Mouse (Mus musculus) lung, postnatal 14 days (tissue): ENCODE results near the gene Adamtsl1.
A peak's percentile ranks its signal among the peaks of the same experiment; 100 is the strongest.

Experiments used
- DNase-seq: peaks from one replicate; pipeline ENCODE4 v3.0.0; 2021

Adamtsl1 gene

DNA sequence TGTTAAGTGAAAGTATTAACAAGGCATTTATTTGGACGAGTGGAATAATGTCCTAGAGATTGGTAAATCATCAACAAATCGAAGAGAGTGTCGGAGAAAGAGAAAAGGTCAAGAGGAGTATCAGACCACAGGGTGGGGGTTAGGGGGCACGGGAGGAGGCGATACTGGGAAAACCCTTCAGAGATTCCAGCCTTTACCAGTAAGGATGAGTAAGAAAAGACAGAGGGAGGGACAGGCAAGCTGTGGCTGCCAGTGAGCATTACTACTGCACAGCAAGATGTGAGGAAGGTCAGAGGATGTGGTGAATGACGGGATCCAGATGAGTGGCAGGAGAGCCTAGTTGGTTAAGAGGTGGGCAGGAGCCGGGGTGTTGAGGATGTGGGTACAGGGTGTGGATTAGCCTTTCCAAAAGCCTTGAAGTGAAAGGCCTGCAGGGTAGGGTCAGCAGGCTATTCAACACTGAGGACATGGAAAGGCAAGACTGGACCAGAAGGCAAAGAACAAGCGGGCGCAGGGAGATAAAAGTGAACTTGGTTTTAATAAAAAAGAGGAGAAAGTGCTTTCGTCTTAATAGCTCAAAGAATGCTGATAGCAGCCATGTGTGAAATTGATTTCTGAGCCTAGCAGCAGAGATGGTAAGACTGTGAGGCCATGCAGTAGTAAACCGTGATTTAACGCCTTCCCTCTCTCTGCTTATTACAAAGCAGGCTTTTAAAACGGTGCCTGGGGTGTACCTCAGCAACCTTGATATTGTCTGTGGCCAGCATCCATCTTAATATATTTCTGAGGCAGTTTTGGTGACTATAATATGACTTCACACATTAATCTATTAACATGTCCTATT is 555.1 kb downstream of the Adamtsl1 start:
- no peak for DNase-seq

DNA sequence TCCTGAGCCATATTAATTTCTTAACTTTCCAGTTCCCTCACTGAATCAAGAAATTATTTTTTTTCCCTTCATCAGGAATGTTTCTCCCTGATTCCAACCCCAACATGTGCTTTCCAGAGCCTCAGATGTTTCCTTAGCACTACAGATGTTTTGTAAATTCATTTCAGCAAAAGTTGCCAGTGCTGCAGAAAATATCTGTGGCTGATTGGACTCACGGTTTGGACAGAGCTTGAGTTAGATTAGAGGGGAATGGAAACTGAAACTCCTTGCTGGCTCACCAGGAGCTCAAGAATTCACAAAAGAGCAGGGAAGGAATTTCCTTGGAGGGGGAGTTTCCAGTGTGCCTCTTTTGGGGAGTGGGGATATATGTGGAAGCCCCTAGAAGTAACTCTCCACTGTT is 560.9 kb downstream of the Adamtsl1 start:
- DNase-seq = no peak

- DNase-seq = peak; percentile 6
Observed at GRCm38 (mm10) chr4:86077355-86077754, 563.4 kb downstream of the Adamtsl1 start.

DNA sequence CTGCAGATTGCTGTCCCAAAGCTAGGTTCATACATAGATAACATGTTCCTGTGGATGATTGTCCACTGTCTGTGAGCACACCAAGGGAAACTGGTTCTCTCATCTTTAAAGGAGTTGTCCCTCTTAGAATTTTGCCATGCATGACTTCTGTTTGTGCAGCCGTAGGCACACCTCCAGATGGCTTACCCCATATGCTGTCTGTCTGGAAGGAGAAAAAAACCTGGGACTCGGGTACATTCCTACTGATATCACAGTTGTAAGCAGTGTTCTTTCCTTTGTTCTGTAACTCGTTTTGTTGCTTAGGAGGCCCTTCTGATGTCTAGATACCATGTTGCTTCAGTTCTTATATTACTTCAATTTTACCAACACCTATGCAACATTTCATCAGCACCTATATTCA is 563.9 kb downstream of the Adamtsl1 start:
- DNase-seq = no peak

GRCm38 (mm10) chr4:86087508-86087907 is 573.5 kb downstream of the Adamtsl1 start:
- no peak for DNase-seq

GRCm38 (mm10) chr4:86103207-86103606 is 589.2 kb downstream of the Adamtsl1 start:
- peak; percentile 6 for DNase-seq

DNA sequence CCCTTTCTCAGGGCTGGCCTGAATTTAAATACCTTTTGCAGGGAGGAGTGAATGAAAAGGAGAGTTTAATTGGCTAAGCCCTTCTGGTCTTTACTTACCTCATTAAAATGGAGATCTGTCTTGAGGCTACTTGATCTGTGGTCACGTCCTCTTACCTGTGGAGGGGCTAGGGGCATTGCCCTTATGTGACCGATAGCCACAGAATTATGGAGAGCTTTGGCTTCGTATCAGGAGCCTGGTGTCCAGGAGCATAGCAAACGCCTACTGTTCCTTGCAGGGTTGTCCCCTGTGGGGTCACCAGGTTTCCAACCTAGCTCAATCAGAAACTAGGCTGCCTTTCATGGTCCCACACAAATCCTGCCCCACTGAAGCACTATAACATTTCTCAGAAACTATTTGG is 594.4 kb downstream of the Adamtsl1 start:
- no peak for DNase-seq

GRCm38 (mm10) chr4:86119067-86119466 is 605.1 kb downstream of the Adamtsl1 start:
- DNase-seq = no peak

- no peak for DNase-seq
Observed at GRCm38 (mm10) chr4:86122431-86122830, 608.5 kb downstream of the Adamtsl1 start.

GRCm38 (mm10) chr4:86124374-86124773 is 610.4 kb downstream of the Adamtsl1 start:
- peak; percentile 15 for DNase-seq

DNA sequence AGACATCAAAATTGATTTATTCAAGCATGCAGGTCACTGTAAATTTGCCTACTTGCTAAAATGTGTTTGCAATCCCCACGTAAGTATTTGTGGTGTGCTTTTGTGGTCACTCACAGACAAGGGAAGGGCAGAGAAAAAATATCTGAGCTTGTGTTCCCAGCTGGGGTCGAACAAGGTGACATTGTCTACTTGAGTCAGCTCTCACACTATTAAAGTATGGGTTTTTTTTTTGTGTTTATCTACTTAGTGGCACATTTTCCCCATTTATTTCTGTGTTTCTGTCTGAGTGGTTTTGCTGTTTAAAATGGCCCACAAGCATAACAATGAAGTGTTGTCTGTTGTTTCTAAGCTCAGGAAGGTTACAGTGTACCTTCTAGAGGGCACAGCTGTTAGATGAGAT is 612.7 kb downstream of the Adamtsl1 start:
- no peak for DNase-seq

DNA sequence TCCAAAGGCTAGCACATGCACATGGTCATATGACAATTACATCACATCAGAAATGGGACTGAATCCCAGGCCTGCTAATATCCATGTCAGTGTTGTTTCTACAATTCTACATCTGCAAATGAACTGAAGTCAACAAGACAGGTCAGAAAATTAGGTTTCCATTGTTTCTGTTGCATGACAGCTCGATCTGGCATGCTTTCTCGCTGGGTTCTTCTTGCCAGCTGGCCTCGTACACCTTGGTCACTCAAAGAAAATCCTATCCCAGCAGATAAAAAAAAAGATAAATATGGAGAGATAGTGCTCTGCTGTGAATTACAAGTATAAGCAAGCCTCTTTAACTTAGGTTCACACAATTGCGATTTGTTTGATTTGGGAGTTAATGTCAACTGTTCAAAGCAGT is 644.6 kb downstream of the Adamtsl1 start:
- DNase-seq = no peak

- no peak for DNase-seq
Observed at GRCm38 (mm10) chr4:86159362-86159761, 645.4 kb downstream of the Adamtsl1 start.

DNA sequence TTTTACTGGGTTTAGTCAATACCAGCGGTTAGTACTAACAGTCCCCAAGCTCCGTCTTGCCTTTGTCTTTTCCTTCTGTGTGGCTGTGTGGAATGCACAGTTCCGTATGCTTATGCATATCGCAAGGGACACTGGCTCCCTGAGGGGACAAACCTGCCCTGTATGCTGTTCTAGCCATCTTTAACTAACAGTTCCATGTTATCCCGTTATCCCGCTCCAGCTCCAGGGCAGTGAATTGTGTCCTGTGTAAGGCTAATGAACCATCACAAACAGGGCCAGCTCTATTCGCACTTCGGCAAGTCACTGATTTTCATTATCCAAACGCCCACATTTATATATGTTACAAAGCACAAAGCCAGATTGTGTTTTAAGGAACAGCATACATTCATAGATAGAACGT is 656.8 kb downstream of the Adamtsl1 start:
- DNase-seq = no peak

DNA sequence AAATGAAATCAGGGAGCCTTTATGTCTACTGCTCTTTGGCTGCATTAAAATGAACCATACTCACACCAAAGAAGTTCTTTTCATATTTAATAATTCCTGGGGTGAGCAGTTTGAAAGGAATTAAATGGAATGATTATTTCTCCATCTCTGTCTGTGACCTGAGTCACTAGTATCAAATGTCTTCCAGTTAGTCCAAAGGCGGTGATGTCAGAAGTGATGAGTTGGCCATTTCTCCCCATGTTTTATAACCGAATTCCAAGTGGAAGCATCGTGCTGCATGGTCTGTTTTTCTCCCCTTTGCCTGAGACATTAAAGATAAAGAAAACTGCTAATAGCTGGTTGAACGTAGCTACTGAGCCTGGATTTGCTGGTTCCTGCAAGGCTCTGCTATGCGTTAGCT is 657.5 kb downstream of the Adamtsl1 start:
- DNase-seq = no peak

- no peak for DNase-seq
Observed at GRCm38 (mm10) chr4:86177471-86177870, 663.5 kb downstream of the Adamtsl1 start.

DNA sequence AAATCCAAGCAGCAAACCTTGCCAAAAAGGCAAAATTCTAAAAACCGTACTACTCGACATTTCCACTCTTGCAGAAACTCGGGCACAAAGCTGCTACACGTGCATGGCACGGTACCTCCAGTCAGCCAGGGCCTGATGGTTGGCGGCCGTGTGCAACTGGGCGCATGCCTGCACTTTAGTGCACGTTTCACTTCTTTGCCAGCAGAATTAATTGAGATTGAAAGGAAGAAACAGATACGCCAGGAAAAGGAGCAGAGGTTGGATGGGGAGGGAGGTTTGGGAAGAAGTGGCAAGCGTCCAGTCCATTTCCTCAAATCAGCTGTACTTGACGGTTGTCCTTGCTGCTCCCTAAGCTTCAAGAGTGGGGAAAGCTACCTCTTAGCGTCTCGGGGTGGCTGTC is 664.1 kb downstream of the Adamtsl1 start:
- DNase-seq = no peak

DNA sequence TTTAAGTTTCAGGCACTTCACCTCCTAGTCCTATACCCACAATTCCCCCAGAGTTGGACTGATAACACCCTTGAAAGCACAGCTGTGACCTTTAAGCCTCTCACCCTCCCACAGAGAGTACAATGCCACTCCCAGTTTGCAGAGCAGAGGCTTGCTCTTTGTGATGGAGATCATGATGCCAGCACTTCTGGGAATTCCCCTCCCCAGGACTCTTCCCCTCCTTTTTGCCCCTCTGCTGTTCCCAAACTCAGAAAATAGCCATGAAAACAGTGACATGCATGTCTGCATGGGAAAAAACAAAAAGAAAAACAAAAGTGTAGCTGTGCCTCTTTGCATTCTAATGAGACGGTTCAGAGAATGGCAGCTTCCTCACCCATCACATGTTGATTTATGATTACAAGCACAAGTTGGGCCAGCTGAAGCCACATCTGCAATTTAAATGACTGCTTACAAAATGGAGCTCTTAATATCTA is 669.8 kb downstream of the Adamtsl1 start:
- no peak for DNase-seq

GRCm38 (mm10) chr4:86189853-86190252 is 675.9 kb downstream of the Adamtsl1 start:
- DNase-seq = no peak

GRCm38 (mm10) chr4:86191195-86191594 is 677.2 kb downstream of the Adamtsl1 start:
- no peak for DNase-seq

DNA sequence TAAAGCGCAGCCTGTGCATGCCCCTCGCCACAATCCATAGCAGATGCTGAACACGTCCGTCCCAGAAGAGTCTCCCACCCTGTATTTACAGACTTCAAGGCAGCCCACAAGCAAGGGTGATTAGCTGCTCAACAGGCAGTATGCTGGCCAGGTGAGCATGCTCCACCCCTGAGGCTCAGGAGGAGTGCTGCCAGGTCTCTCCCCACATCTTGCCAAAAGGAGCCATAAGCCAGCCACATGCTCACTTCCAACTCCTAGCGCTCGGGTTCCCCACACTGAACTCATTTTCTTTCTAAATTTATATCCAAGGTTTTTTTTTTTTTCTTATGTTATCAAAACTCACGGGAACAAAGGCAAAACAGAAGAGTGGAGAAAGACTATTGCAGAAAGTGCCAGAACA is 687.8 kb downstream of the Adamtsl1 start:
- DNase-seq = no peak

DNA sequence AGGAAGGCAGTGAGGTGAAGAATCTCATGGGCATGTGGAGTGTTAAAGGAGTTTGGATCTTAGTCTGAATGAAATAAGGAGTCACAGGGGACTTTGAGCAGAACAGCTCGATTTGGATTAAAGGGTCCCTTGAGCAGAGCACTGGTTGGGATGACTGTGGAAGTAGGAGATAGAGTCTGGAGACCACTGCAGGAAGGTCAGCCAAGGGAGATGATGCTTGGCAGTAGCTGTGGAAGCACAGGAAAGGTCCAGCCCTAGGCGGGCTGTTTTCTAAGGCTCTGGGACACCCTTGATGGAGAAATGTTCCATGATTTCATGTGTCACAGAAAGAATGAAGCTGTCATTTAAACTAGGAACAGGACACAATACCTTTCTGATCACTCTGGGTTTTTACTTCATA is 689.3 kb downstream of the Adamtsl1 start:
- no peak for DNase-seq

- no peak for DNase-seq
Observed at GRCm38 (mm10) chr4:86224875-86225274, 710.9 kb downstream of the Adamtsl1 start.

GRCm38 (mm10) chr4:86227096-86227495 is 713.1 kb downstream of the Adamtsl1 start:
- no peak for DNase-seq

DNA sequence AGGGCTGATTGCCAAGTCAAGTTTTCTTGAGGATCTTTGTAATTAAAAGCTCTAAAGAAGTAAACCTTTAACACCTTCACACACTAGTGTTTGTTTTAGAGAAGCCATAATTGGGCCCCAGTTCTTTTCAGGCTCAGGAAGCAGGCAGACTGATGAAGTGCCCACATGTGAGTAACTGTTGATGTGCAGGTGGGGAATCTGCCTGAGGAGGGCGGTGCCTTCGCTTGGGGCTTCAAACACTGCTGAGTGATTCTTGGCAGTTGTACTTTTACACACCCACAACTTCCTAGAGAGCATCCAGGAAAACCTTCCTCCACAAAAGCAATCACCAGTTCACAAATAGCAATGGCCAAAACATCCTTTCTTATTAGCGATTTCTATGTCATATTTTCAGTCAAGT is 719.2 kb downstream of the Adamtsl1 start:
- no peak for DNase-seq
